Mouse (Mus musculus): ENCODE measurements around the gene Chrm4. TPM values are rescaled to one million over a fixed set of nuclear protein-coding genes. Genes with fewer than 3 reads are reported as not detected.
A peak's percentile ranks its signal among the peaks of the same experiment; 100 is the strongest.

Gene Chrm4
- polyA plus RNA-seq, 1 experiment from 2014 or later: not detected

GRCm38 (mm10) chr2:91925442-91925841, 1.6 kb upstream of the Chrm4 start:
- H3K4me1 ChIP-seq (replicated peaks; ENCODE audit: insufficient read depth, low read length): peaks cover 16% of the 10 kb centered on the region; the same call in 1 of the 2 replicates
- no peak for ATAC-seq (replicated peaks; ENCODE audit: low FRiP score, low read depth)

GRCm38 (mm10) chr2:91927826-91928533, 931 bp downstream of the Chrm4 start:
- no peaks in the 10 kb centered on the region for H3K9me3 ChIP-seq (replicated peaks; ENCODE audit: low read length)
- ATAC-seq (replicated peaks; ENCODE audit: low FRiP score, low read depth): no peak
- no peak overlapping the region for H3K27ac ChIP-seq
- WGBS: 46% methylated on average over 34 of the region's 34 CpGs
- peaks cover 14% of the 10 kb centered on the region; the same call in 1 of the 2 replicates for H3K4me1 ChIP-seq (replicated peaks; ENCODE audit: insufficient read depth, low read length)
- H3K4me3 ChIP-seq (replicated peaks; ENCODE audit: low read depth, low read length): no peak overlapping the region
- H3K4me2 ChIP-seq (ENCODE audit: low read length): no peak overlapping the region; the same call in 1 of the 2 replicates
- peaks cover 14% of the 10 kb centered on the region for H3K27me3 ChIP-seq (ENCODE audit: insufficient read depth, low read length)
- DNase-seq (ENCODE audit: low spot score): peak; percentile 81
- H3K36me3 ChIP-seq (ENCODE audit: insufficient read depth, low read length): no peaks in the 10 kb centered on the region
- H3K9ac ChIP-seq (ENCODE audit: low read depth, low read length): no peak overlapping the region
- peak; percentile 74 for TF ChIP-seq CTCF (IDR thresholded peaks at IDR 0.05; ENCODE audit: low read depth)

More at GRCm38 (mm10) chr2:91925442-91925841, 1.6 kb upstream of the Chrm4 start:
- no peaks in the 10 kb centered on the region for H3K36me3 ChIP-seq (ENCODE audit: insufficient read depth, low read length)
- no peak for DNase-seq (ENCODE audit: low spot score)
- WGBS: 72% methylated on average over 15 of the region's 15 CpGs
- no peak for TF ChIP-seq CTCF (IDR thresholded peaks at IDR 0.05; ENCODE audit: low read depth)
- no peak overlapping the region for H3K4me2 ChIP-seq (ENCODE audit: low read length)
- no peak overlapping the region for H3K27ac ChIP-seq
- H3K9me3 ChIP-seq (replicated peaks; ENCODE audit: low read length): no peaks in the 10 kb centered on the region
- H3K9ac ChIP-seq (ENCODE audit: low read depth, low read length): no peak overlapping the region
- H3K4me3 ChIP-seq (replicated peaks; ENCODE audit: low read depth, low read length): no peak overlapping the region
- H3K27me3 ChIP-seq (ENCODE audit: insufficient read depth, low read length): peaks cover 24% of the 10 kb centered on the region

- no peaks in the 10 kb centered on the region for H3K9me3 ChIP-seq (replicated peaks; ENCODE audit: low read length)
- TF ChIP-seq CTCF (IDR thresholded peaks at IDR 0.05; ENCODE audit: low read depth): no peak
- 78% methylated on average over 23 of the region's 23 CpGs for WGBS
- peaks cover 8% of the 10 kb centered on the region; the same call in 1 of the 2 replicates for H3K27me3 ChIP-seq (ENCODE audit: insufficient read depth, low read length)
- peaks cover 18% of the 10 kb centered on the region; the same call in 1 of the 2 replicates for H3K4me1 ChIP-seq (replicated peaks; ENCODE audit: insufficient read depth, low read length)
- H3K4me3 ChIP-seq (replicated peaks; ENCODE audit: low read depth, low read length): no peak overlapping the region
- no peak for DNase-seq (ENCODE audit: low spot score)
- no peak overlapping the region for H3K27ac ChIP-seq
- H3K36me3 ChIP-seq (ENCODE audit: insufficient read depth, low read length): 0 out of 2 replicates have a peak, but pooled peaks cover 4% of the 10 kb centered on the region
- H3K4me2 ChIP-seq (ENCODE audit: low read length): no peak overlapping the region
- H3K9ac ChIP-seq (ENCODE audit: low read depth, low read length): no peak overlapping the region
- no peak for ATAC-seq (replicated peaks; ENCODE audit: low FRiP score, low read depth)
These were observed 1.7 kb downstream of the Chrm4 start for GRCm38 (mm10) chr2:91928534-91929350.

GRCm38 (mm10) chr2:91929455-91929854, 2.4 kb downstream of the Chrm4 start:
- no peak for DNase-seq (ENCODE audit: low spot score)
- Histone ChIP-seq H3K27ac (no peak overlapping the region), H3K36me3 (ENCODE audit: insufficient read depth, low read length) (0 out of 2 replicates have a peak, but pooled peaks cover 4% of the 10 kb centered on the region), H3K4me2 (ENCODE audit: low read length) (no peak overlapping the region), H3K27me3 (ENCODE audit: insufficient read depth, low read length) (0 out of 2 replicates have a peak, but pooled peaks cover 5% of the 10 kb centered on the region), H3K9ac (ENCODE audit: low read depth, low read length) (no peak overlapping the region), H3K9me3 (replicated peaks; ENCODE audit: low read length) (no peaks in the 10 kb centered on the region), H3K4me3 (replicated peaks; ENCODE audit: low read depth, low read length) (no peak overlapping the region), H3K4me1 (replicated peaks; ENCODE audit: insufficient read depth, low read length) (peaks cover 18% of the 10 kb centered on the region; the same call in 1 of the 2 replicates)
- no peak for ATAC-seq (replicated peaks; ENCODE audit: low FRiP score, low read depth)
- 58% methylated on average over 3 of the region's 3 CpGs for WGBS
- TF ChIP-seq CTCF (IDR thresholded peaks at IDR 0.05; ENCODE audit: low read depth): no peak

- TF ChIP-seq CTCF (IDR thresholded peaks at IDR 0.05; ENCODE audit: low read depth): peak; percentile 84
- H3K36me3 ChIP-seq (ENCODE audit: insufficient read depth, low read length): 0 out of 2 replicates have a peak, but pooled peaks cover 8% of the 10 kb centered on the region
- DNase-seq (ENCODE audit: low spot score) (peak; percentile 83), ATAC-seq (replicated peaks; ENCODE audit: low FRiP score, low read depth) (no peak)
- no peak overlapping the region for H3K27ac ChIP-seq
- H3K9me3 ChIP-seq (replicated peaks; ENCODE audit: low read length): no peaks in the 10 kb centered on the region
- peaks cover 18% of the 10 kb centered on the region; the same call in 1 of the 2 replicates for H3K4me1 ChIP-seq (replicated peaks; ENCODE audit: insufficient read depth, low read length)
- 18% methylated on average over 11 of the region's 12 CpGs for WGBS
- H3K4me2 ChIP-seq (ENCODE audit: low read length): peak overlapping the region; percentile 70
- H3K9ac ChIP-seq (ENCODE audit: low read depth, low read length): no peak overlapping the region
- H3K27me3 ChIP-seq (ENCODE audit: insufficient read depth, low read length): no peaks in the 10 kb centered on the region
- H3K4me3 ChIP-seq (replicated peaks; ENCODE audit: low read depth, low read length): peak overlapping the region; percentile 55
These were observed 2.9 kb downstream of the Chrm4 start for GRCm38 (mm10) chr2:91929936-91930335.

- H3K27ac ChIP-seq: peak overlapping the region; percentile 87
- peaks cover 16% of the 10 kb centered on the region; the same call in 1 of the 2 replicates for H3K36me3 ChIP-seq (ENCODE audit: insufficient read depth, low read length)
- DNase-seq (ENCODE audit: low spot score): no peak
- H3K4me1 ChIP-seq (replicated peaks; ENCODE audit: insufficient read depth, low read length): peaks cover 18% of the 10 kb centered on the region; the same call in 1 of the 2 replicates
- H3K9me3 ChIP-seq (replicated peaks; ENCODE audit: low read length): no peaks in the 10 kb centered on the region
- H3K9ac ChIP-seq (ENCODE audit: low read depth, low read length): peak overlapping the region; percentile 79
- no peak; the same call in 1 of the 2 replicates for TF ChIP-seq CTCF (IDR thresholded peaks at IDR 0.05; ENCODE audit: low read depth)
- 12% methylated on average over 23 of the region's 23 CpGs for WGBS
- ATAC-seq (replicated peaks; ENCODE audit: low FRiP score, low read depth): 0 out of 2 replicates have a peak, but pooled peaks have one; percentile 3
- peak overlapping the region; percentile 70 for H3K4me2 ChIP-seq (ENCODE audit: low read length)
- H3K27me3 ChIP-seq (ENCODE audit: insufficient read depth, low read length): no peaks in the 10 kb centered on the region
- peak overlapping the region; percentile 55 for H3K4me3 ChIP-seq (replicated peaks; ENCODE audit: low read depth, low read length)
These were observed 3.8 kb downstream of the Chrm4 start for GRCm38 (mm10) chr2:91930761-91931291.

Data from kidney, postnatal 0 days (tissue).